Mouse (Mus musculus): ENCODE results near the gene Nipal4. TPM values are rescaled to one million over a fixed set of nuclear protein-coding genes. Genes with fewer than 3 reads are reported as not detected.
A peak's percentile ranks its signal among the peaks of the same experiment; 100 is the strongest.
"Not testable (repeated sequence)": the region's sequence is repeated elsewhere in the genome, so short reads cannot be mapped to it uniquely, and the experiment has no call there.

The Nipal4 gene
- polyA plus RNA-seq, 1 experiment from 2014 or later = 0.11 TPM

- ATAC-seq = no peak
- Histone ChIP-seq H3K36me3 (ENCODE audit: control insufficient read depth, insufficient read depth) (peaks cover 43% of the 10 kb centered on the region), H3K9ac (replicated peaks; ENCODE audit: low read depth, low read length) (no peak overlapping the region), H3K4me2 (ENCODE audit: low read length) (no peak overlapping the region), H3K27me3 (replicated peaks; ENCODE audit: control insufficient read depth, insufficient read depth, low read length) (no peaks in the 10 kb centered on the region), H3K9me3 (ENCODE audit: control insufficient read depth, low read length) (no peaks in the 10 kb centered on the region), H3K4me1 (replicated peaks; ENCODE audit: control insufficient read depth, insufficient read depth, low read length) (no peaks in the 10 kb centered on the region), H3K4me3 (replicated peaks; ENCODE audit: low read length) (no peak overlapping the region), H3K27ac (ENCODE audit: low read length) (no peak overlapping the region)
- 74% methylated on average over 10 of the region's 10 CpGs for WGBS
These were observed 36.2 kb upstream of the Nipal4 start for GRCm38 (mm10) chr11:46202547-46202887.

GRCm38 (mm10) chr11:46201636-46202546 lies 35.6 kb upstream of the Nipal4 start:
- H3K9ac ChIP-seq (replicated peaks; ENCODE audit: low read depth, low read length) = no peak overlapping the region
- H3K36me3 ChIP-seq (ENCODE audit: control insufficient read depth, insufficient read depth) = peaks cover 43% of the 10 kb centered on the region
- no peak overlapping the region for H3K4me2 ChIP-seq (ENCODE audit: low read length)
- no peaks in the 10 kb centered on the region for H3K9me3 ChIP-seq (ENCODE audit: control insufficient read depth, low read length)
- no peak for ATAC-seq
- no peak overlapping the region for H3K4me3 ChIP-seq (replicated peaks; ENCODE audit: low read length)
- 77% methylated on average over 20 of the region's 20 CpGs for WGBS
- H3K4me1 ChIP-seq (replicated peaks; ENCODE audit: control insufficient read depth, insufficient read depth, low read length) = no peaks in the 10 kb centered on the region
- H3K27me3 ChIP-seq (replicated peaks; ENCODE audit: control insufficient read depth, insufficient read depth, low read length) = no peaks in the 10 kb centered on the region
- H3K27ac ChIP-seq (ENCODE audit: low read length) = no peak overlapping the region

- Histone ChIP-seq H3K9ac (replicated peaks; ENCODE audit: low read depth, low read length) (no peak overlapping the region), H3K36me3 (ENCODE audit: control insufficient read depth, insufficient read depth) (peaks cover 47% of the 10 kb centered on the region), H3K27me3 (replicated peaks; ENCODE audit: control insufficient read depth, insufficient read depth, low read length) (no peaks in the 10 kb centered on the region), H3K4me1 (replicated peaks; ENCODE audit: control insufficient read depth, insufficient read depth, low read length) (no peaks in the 10 kb centered on the region), H3K9me3 (ENCODE audit: control insufficient read depth, low read length) (no peaks in the 10 kb centered on the region), H3K27ac (ENCODE audit: low read length) (no peak overlapping the region), H3K4me3 (replicated peaks; ENCODE audit: low read length) (no peak overlapping the region), H3K4me2 (ENCODE audit: low read length) (no peak overlapping the region)
- WGBS = 94% methylated on average over 11 of the region's 11 CpGs
- no peak for ATAC-seq
These were observed 34.4 kb upstream of the Nipal4 start for GRCm38 (mm10) chr11:46200664-46201063.

- H3K36me3 ChIP-seq (ENCODE audit: control insufficient read depth, insufficient read depth) = peaks cover 33% of the 10 kb centered on the region
- 87% methylated on average over 4 of the region's 4 CpGs for WGBS
These were observed 27.9 kb upstream of the Nipal4 start for GRCm38 (mm10) chr11:46194175-46194574.

GRCm38 (mm10) chr11:46188283-46188682 lies 22.0 kb upstream of the Nipal4 start:
- Histone ChIP-seq H3K4me2 (ENCODE audit: low read length) (no peak overlapping the region), H3K9ac (replicated peaks; ENCODE audit: low read depth, low read length) (no peak overlapping the region), H3K36me3 (ENCODE audit: control insufficient read depth, insufficient read depth) (no peaks in the 10 kb centered on the region), H3K4me3 (replicated peaks; ENCODE audit: low read length) (no peak overlapping the region), H3K4me1 (replicated peaks; ENCODE audit: control insufficient read depth, insufficient read depth, low read length) (no peaks in the 10 kb centered on the region), H3K27ac (ENCODE audit: low read length) (no peak overlapping the region), H3K9me3 (ENCODE audit: control insufficient read depth, low read length) (no peaks in the 10 kb centered on the region), H3K27me3 (replicated peaks; ENCODE audit: control insufficient read depth, insufficient read depth, low read length) (no peaks in the 10 kb centered on the region)
- 38% methylated on average over 2 of the region's 2 CpGs for WGBS
- no peak for ATAC-seq

More at GRCm38 (mm10) chr11:46194175-46194574, 27.9 kb upstream of the Nipal4 start:
- H3K9me3 ChIP-seq (ENCODE audit: control insufficient read depth, low read length) = no peaks in the 10 kb centered on the region
- no peak overlapping the region for H3K9ac ChIP-seq (replicated peaks; ENCODE audit: low read depth, low read length)
- H3K4me2 ChIP-seq (ENCODE audit: low read length) = no peak overlapping the region
- H3K27me3 ChIP-seq (replicated peaks; ENCODE audit: control insufficient read depth, insufficient read depth, low read length) = no peaks in the 10 kb centered on the region
- no peaks in the 10 kb centered on the region for H3K4me1 ChIP-seq (replicated peaks; ENCODE audit: control insufficient read depth, insufficient read depth, low read length)
- ATAC-seq = no peak
- no peak overlapping the region for H3K27ac ChIP-seq (ENCODE audit: low read length)
- no peak overlapping the region for H3K4me3 ChIP-seq (replicated peaks; ENCODE audit: low read length)

- Histone ChIP-seq H3K4me3 (replicated peaks; ENCODE audit: low read length) (no peak overlapping the region), H3K27ac (ENCODE audit: low read length) (no peak overlapping the region), H3K36me3 (ENCODE audit: control insufficient read depth, insufficient read depth) (no peaks in the 10 kb centered on the region), H3K9ac (replicated peaks; ENCODE audit: low read depth, low read length) (no peak overlapping the region), H3K4me2 (ENCODE audit: low read length) (no peak overlapping the region), H3K4me1 (replicated peaks; ENCODE audit: control insufficient read depth, insufficient read depth, low read length) (no peaks in the 10 kb centered on the region), H3K27me3 (replicated peaks; ENCODE audit: control insufficient read depth, insufficient read depth, low read length) (no peaks in the 10 kb centered on the region), H3K9me3 (ENCODE audit: control insufficient read depth, low read length) (no peaks in the 10 kb centered on the region)
- peak; percentile 73 for ATAC-seq
- 35% methylated on average over 4 of the region's 4 CpGs for WGBS
These were observed 19.2 kb upstream of the Nipal4 start for GRCm38 (mm10) chr11:46185486-46185885.

- Histone ChIP-seq H3K9ac (replicated peaks; ENCODE audit: low read depth, low read length) (no peak overlapping the region), H3K4me3 (replicated peaks; ENCODE audit: low read length) (no peak overlapping the region), H3K27me3 (replicated peaks; ENCODE audit: control insufficient read depth, insufficient read depth, low read length) (no peaks in the 10 kb centered on the region), H3K27ac (ENCODE audit: low read length) (no peak overlapping the region), H3K4me2 (ENCODE audit: low read length) (no peak overlapping the region), H3K4me1 (replicated peaks; ENCODE audit: control insufficient read depth, insufficient read depth, low read length) (no peaks in the 10 kb centered on the region), H3K36me3 (ENCODE audit: control insufficient read depth, insufficient read depth) (no peaks in the 10 kb centered on the region), H3K9me3 (ENCODE audit: control insufficient read depth, low read length) (no peaks in the 10 kb centered on the region)
- ATAC-seq = no peak
- WGBS = 76% methylated on average over 3 of the region's 3 CpGs
These were observed 18.6 kb upstream of the Nipal4 start for GRCm38 (mm10) chr11:46184946-46185345.

- ATAC-seq; H3K27me3 ChIP-seq (replicated peaks; ENCODE audit: control insufficient read depth, insufficient read depth, low read length); H3K9ac ChIP-seq (replicated peaks; ENCODE audit: low read depth, low read length); H3K9me3 ChIP-seq (ENCODE audit: control insufficient read depth, low read length); H3K4me1 ChIP-seq (replicated peaks; ENCODE audit: control insufficient read depth, insufficient read depth, low read length); H3K4me2 ChIP-seq (ENCODE audit: low read length); H3K36me3 ChIP-seq (ENCODE audit: control insufficient read depth, insufficient read depth); H3K27ac ChIP-seq (ENCODE audit: low read length); H3K4me3 ChIP-seq (replicated peaks; ENCODE audit: low read length): not testable (repeated sequence)
- WGBS = 96% methylated on average over 1 of the region's 1 CpGs
These were observed 15.7 kb upstream of the Nipal4 start for GRCm38 (mm10) chr11:46182031-46182430.

- Histone ChIP-seq H3K9ac (replicated peaks; ENCODE audit: low read depth, low read length) (no peak overlapping the region), H3K4me2 (ENCODE audit: low read length) (no peak overlapping the region), H3K27me3 (replicated peaks; ENCODE audit: control insufficient read depth, insufficient read depth, low read length) (no peaks in the 10 kb centered on the region), H3K27ac (ENCODE audit: low read length) (no peak overlapping the region), H3K9me3 (ENCODE audit: control insufficient read depth, low read length) (no peaks in the 10 kb centered on the region), H3K36me3 (ENCODE audit: control insufficient read depth, insufficient read depth) (no peaks in the 10 kb centered on the region), H3K4me3 (replicated peaks; ENCODE audit: low read length) (no peak overlapping the region), H3K4me1 (replicated peaks; ENCODE audit: control insufficient read depth, insufficient read depth, low read length) (no peaks in the 10 kb centered on the region)
- WGBS = 78% methylated on average over 10 of the region's 10 CpGs
- ATAC-seq = no peak
These were observed 11.1 kb upstream of the Nipal4 start for GRCm38 (mm10) chr11:46177246-46178043.

Measured in forebrain, embryonic 16.5 days (tissue).